Mouse (Mus musculus) testis, adult 2 months (tissue): Measurements from ENCODE around the gene Rbpms2. TPM values are rescaled to one million over a fixed set of nuclear protein-coding genes. Genes with fewer than 3 reads are reported as not detected.
A peak's percentile ranks its signal among the peaks of the same experiment; 100 is the strongest.

Experiments
- H3K27ac ChIP-seq: fragments of 200-500 bp; 2 replicates; pipeline ENCODE4 v1.5.1; 2012; ENCODE audit warnings: low read depth, low read length; ENCODE audit not compliant: control insufficient read depth, insufficient read depth
- H3K27me3 ChIP-seq: fragments of 200-500 bp; 2 replicates; pipeline ENCODE4 v1.6.1; 2012; ENCODE audit warnings: mild to moderate bottlenecking, low read length, moderate library complexity; ENCODE audit not compliant: control insufficient read depth, insufficient read depth
- H3K36me3 ChIP-seq: fragments of 200-500 bp; 2 replicates; pipeline ENCODE4 v1.6.1; 2012; ENCODE audit warnings: mild to moderate bottlenecking, low read length; ENCODE audit not compliant: control insufficient read depth, insufficient read depth
- H3K4me1 ChIP-seq: fragments of 200-500 bp; 2 replicates; pipeline ENCODE4 v1.6.1; 2012; ENCODE audit warnings: low read length; ENCODE audit not compliant: control insufficient read depth, insufficient read depth
- H3K4me3 ChIP-seq: fragments of 200-500 bp; 2 replicates; pipeline ENCODE4 v1.5.1; 2012; ENCODE audit warnings: low read depth, mild to moderate bottlenecking, low read length, moderate library complexity, mixed read lengths; ENCODE audit not compliant: control insufficient read depth
- CTCF ChIP-seq: fragments of 200-500 bp; IDR thresholded peaks from 2 replicates; pipeline ENCODE4 v1.5.1; 2012; ENCODE audit warnings: low read depth, mild to moderate bottlenecking, inconsistent platforms, low read length, moderate library complexity; ENCODE audit not compliant: control insufficient read depth, insufficient read depth, insufficient replicate concordance
- POLR2A ChIP-seq: fragments of 200-500 bp; IDR thresholded peaks from 2 replicates; pipeline ENCODE4 v1.6.1; 2012; ENCODE audit warnings: low read depth, mild to moderate bottlenecking, inconsistent platforms, low read length, moderate library complexity; ENCODE audit not compliant: control insufficient read depth
- polyA plus RNA-seq: library from polyadenylated mRNA; depleted of rRNA; stranded (reverse); fragments of >200 nt; gene quantifications from 2 replicates; pipeline ENCODE4 v1.2.3, GENCODE M21; 2012

Gene Rbpms2
- polyA plus RNA-seq, 1 experiment, result 14.1 TPM

DNA sequence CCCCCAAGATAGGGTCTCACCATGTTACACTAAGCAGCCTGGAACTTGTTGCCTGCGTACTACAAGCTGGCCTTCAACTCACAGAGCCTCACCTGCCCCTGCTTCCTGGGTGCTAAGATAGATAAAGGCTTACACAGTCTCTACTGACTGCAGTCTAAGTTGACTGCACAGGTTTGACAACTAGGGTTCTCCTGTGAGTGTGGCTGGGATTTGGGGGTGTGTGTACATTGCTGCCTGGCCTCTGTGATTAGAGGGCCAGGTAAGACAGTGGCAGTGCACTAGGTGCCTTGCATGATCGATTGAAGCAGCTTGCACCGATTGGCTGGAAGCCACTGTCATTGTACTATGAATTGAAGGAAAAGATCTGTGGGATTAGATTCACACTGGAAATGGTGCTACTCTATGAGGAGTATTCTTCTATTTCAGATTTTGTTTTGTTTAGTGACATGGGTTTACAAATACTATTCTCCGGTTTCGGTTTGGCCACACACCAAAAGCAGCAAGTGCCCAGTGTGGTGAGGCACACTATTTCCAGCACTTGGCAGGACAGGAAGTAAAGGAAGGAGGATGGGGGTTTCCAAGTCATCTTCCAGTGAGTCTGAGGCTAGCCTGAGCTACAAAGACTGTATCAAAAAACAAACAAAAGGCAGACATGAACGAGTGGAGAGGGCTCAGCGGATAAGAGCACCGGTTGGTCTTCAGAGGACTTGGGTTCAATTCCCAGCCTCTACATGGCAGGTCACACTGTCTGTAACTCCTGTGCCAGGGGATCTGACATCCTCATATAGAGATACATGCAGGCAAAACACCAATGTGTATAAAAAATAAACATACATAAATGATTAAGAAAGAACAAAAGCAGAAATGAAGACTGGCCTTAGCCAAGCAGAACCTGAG lies 46.3 kb downstream of the Rbpms2 start:
- no peaks in the 10 kb centered on the region for H3K27me3 ChIP-seq
- peak overlapping the region; percentile 78 for H3K27ac ChIP-seq
- no peak for TF ChIP-seq CTCF
- TF ChIP-seq POLR2A, result no peak
- peaks cover 23% of the 10 kb centered on the region for H3K4me1 ChIP-seq
- H3K36me3 ChIP-seq, result no peaks in the 10 kb centered on the region
- peak overlapping the region; percentile 89 for H3K4me3 ChIP-seq

DNA sequence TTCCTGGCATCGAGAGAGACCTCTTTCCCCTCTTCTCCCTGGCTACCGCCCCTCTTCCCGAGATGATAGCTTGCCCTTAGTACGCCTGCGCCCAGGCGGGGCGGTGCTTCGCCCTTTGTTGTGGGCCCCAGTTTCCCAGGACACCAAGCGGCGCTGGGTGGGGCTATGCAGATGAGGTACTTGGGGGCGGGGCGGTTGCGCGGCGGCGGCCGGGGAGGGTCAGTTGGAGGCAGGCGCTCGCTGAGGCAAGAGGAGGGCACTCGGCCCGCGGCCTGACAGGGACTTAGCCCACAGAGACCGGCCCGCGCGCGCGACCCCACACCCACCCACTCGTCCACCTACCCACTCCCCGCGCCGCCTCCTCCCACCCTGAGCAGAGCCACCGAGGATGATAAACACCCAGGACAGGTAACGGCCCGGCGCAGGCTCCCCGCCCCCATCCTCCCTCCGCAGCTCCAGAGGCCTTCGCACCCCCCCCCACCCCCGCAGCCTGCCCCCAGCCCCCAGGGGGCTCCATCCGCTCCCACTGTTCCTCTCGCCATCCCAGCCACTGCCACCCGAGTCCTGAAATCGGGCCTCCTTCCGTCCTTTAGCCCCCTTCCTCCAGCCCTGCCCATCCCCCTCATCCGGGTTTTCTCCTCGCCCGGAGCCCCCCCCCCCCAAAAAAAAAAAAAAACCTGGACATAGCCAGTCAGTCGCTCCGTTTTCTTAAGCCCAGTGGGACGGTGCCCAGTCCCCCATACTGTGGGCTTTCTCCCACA lies 47.1 kb downstream of the Rbpms2 start:
- Histone ChIP-seq H3K27me3 (no peaks in the 10 kb centered on the region), H3K36me3 (no peaks in the 10 kb centered on the region), H3K4me1 (peaks cover 19% of the 10 kb centered on the region), H3K4me3 (peak overlapping the region; percentile 96), H3K27ac (peak overlapping the region; percentile 92)
- TF ChIP-seq CTCF (no peak), POLR2A (peak; percentile 98)

DNA sequence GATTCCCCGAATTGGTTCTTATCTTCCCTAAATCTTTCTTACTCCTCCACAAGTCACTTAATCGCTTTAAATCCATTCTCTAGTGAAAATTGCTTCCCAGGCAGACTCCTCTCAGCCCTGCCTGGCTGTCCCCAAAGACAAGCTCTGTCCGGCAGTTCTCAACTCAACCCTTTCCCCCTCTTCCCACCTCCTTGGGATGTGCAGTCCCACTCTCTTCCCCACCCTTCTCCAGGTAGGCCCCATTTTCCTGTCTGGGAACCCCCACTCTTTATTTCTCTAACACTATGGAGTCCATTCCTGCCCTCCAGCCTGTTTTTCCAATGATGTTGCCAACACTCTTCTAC lies 47.6 kb downstream of the Rbpms2 start:
- TF ChIP-seq CTCF (no peak), POLR2A (no peak)
- peak overlapping the region; percentile 96 for H3K4me3 ChIP-seq
- peak overlapping the region; percentile 92 for H3K27ac ChIP-seq
- H3K36me3 ChIP-seq, result no peaks in the 10 kb centered on the region
- peaks cover 15% of the 10 kb centered on the region for H3K4me1 ChIP-seq
- H3K27me3 ChIP-seq, result no peaks in the 10 kb centered on the region

DNA sequence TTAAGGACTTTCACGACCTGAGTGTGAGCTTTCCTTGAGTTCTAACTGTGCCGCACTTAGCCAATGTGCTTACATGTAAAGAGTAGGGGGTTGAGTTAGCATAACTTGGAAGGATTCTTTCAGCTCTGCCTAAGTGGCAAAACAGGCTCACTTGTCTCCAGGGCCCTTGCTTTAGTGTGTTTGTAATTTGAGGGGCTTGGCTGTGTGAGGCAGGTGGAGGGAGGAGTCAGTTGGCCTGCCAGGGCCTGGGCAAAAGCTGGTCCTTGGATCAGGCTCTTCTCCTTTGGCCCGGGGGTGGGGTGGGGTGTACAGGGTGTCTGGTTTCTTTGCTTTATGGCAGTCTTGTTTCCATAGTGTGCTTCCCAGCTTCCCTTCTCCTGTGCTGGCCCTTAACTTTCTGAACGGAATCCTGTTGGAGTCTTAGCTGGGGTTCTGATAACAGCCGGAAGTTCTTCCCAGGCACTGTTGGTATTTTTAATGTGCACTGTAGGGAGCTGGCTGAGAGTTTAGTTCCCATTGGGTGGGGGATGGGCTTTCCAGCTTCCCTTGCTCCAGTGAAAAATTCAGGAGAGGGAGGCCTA lies 49.8 kb downstream of the Rbpms2 start:
- no peak for TF ChIP-seq POLR2A
- TF ChIP-seq CTCF, result no peak
- peaks cover 16% of the 10 kb centered on the region for H3K4me1 ChIP-seq
- H3K27ac ChIP-seq, result peak overlapping the region; percentile 29
- peak overlapping the region; percentile 59 for H3K4me3 ChIP-seq
- H3K36me3 ChIP-seq, result no peaks in the 10 kb centered on the region
- H3K27me3 ChIP-seq, result no peaks in the 10 kb centered on the region

DNA sequence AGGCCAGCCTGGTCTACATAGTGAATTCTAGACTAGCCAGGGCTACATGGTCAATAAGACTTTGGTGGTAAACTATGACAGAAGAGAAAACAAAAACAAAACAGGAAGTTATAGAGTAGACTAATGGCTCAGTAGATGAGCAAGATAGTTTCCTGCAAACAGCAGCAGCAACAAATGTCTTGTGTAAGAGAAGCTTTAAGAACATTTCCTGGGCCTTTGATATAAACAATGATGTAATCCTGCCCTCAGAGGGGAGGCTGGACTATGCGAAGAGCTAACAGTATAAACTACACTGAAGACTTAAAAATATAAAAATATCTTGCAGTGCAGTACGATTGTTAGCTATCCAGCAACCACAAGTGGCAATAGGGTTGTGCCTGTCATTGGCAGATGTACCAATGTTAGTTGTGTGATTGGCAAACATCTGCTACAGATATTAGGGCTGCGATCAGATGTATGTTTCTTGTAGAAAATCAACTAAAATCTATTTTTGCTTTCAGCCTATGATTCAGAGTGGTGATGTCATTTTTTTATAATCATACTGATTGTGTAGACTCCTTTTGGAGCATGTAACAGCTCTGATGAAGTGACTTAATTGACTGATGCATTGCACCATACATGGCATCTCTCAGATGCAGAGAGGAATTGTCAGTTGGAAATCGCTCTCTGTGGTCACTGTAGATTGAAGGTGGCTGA lies 51.6 kb downstream of the Rbpms2 start:
- Histone ChIP-seq H3K4me3 (no peak overlapping the region), H3K27ac (no peak overlapping the region), H3K36me3 (no peaks in the 10 kb centered on the region), H3K4me1 (peaks cover 14% of the 10 kb centered on the region), H3K27me3 (no peaks in the 10 kb centered on the region)
- no peak for TF ChIP-seq POLR2A
- TF ChIP-seq CTCF, result no peak

DNA sequence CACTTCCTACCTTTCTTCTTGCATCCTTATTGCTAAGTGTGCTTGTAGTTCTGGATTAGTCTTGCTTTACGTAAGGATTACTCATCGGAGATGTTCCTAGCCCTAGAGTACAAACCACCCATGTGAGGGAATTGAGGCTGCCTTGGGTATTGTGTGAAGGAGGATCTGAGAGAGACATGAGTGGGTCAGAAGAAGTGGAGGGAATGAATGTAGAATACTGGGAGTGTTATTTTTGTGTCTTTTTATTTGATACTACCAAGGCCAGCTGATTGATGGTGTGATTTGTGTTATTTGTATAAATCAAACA lies 52.1 kb downstream of the Rbpms2 start:
- no peaks in the 10 kb centered on the region for H3K36me3 ChIP-seq
- no peak overlapping the region for H3K4me3 ChIP-seq
- H3K27me3 ChIP-seq, result no peaks in the 10 kb centered on the region
- peaks cover 14% of the 10 kb centered on the region for H3K4me1 ChIP-seq
- TF ChIP-seq CTCF, result no peak
- no peak for TF ChIP-seq POLR2A
- no peak overlapping the region for H3K27ac ChIP-seq

DNA sequence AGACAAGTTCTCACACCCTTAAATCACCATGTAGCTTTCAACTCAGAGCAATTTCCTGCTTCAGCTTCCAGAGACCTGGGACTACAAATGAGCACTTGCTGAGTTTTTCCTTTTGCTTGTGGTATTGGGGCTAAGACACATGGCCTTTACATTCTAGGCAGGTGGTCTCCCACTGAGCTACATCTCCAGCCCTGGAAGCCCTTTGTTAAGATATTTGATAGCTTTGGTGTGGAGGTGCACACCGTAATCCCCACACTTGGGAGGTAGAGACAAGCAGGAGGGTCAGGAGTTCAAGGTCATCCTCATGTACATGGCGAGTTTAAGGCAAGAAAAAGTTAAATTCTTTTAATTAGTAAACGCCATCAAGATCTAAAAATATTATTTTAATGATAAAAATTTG lies 52.7 kb downstream of the Rbpms2 start:
- no peaks in the 10 kb centered on the region for H3K36me3 ChIP-seq
- peaks cover 12% of the 10 kb centered on the region for H3K4me1 ChIP-seq
- no peak overlapping the region for H3K4me3 ChIP-seq
- TF ChIP-seq CTCF (no peak), POLR2A (no peak)
- no peaks in the 10 kb centered on the region for H3K27me3 ChIP-seq
- 0 out of 2 replicates have a peak overlapping the region, but pooled peaks have one; percentile 33 for H3K27ac ChIP-seq
